Mouse (Mus musculus) B cell, adult 2 months (primary cell): ENCODE data around the gene Szrd1.
A peak's percentile ranks its signal among the peaks of the same experiment; 100 is the strongest.

ENCODE experiments used
- DNase-seq, 2 experiments: peaks; one replicate each; pipeline ENCODE4 v3.0.0; 2022

Gene Szrd1

DNA sequence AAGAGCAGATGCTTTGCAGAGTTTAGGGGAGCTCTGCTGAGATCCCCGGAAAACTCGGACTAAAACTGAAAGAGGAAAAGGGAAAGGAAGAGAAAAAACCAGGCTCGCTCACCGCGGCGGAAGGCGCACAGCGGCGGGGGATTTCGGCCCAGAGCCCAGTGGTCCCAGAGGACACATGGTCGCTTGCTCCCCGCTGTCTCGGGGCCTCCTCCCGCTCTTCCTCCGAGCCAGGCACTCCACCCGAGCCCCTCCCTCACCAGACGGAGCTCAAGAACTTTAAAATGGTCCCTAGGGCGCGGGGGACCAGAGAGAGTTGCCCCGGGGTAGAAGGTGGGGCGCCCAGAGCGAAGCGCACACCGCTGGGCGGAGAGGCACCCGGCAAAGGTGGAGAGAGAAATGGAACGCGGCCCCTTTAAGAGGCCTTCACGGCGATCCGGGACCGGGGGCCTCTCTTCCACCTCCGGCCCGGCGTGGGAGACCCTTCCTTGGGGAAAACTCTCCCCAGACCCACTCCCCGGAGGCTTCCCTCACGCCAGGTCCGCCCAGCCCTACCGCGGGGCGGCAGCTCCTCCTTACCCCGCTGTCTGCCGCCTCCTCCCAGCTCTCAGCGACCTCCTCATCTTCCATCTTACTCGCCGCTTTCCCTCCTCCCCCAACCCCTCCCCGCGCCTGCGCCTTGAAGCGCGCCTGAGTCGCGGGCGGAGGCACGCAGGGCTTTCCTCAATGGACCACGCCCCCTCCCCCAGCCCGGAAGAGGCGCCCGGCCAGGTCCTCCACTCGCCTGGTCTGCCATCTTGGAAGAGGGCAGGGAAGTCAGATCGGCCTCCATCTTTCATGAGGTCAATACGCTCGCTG is at the start of gene Szrd1:
Gene Szrd1, minus strand, starts transcription at position 660 of the 855 bp plus-strand sequence.
- peak; percentile 98 to 99 for DNase-seq

DNA sequence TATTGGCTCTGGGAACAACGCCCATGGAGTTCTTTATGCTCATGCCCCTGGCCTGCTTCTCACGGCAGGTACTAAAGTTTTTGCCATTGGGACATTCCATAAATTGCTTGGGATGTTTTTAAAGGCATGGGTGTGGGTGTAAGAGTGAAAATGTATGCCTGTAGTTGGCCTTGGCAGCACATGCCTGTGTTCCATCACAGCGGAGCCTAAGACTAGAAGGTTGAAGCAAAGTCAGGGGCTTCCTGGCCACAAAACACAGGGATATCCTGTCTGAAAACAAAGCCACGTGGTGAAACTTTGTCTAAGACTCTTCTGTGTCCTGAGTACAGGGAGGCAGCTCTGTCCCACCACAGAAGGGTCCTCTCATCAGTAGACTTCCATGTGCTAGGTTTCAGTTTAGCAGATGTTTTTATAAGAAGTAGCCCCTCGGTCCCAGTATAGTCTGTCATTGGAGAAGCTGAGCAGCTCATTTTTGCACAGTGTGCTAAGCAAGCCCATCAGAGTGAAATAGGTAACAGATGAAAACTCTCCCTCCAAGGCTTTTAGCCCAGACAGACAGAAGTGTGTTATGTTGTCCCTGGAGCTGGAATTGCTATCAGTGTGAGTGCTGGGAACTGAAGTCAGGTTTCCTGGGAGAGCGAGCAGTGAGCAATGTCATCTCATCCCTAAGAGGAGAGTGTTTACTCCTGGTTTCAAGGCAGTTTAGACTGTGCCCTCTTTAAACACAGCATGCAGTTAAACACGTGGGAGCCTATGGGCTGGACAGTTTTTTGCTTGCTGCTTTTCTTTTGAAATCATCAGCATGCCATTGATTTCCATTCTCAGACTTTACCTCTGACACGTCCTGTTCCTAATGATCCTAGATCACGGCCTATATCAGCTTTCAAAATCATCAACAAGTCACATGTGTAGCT is 47.6 kb upstream of the Szrd1 start:
- no peak for DNase-seq

DNA sequence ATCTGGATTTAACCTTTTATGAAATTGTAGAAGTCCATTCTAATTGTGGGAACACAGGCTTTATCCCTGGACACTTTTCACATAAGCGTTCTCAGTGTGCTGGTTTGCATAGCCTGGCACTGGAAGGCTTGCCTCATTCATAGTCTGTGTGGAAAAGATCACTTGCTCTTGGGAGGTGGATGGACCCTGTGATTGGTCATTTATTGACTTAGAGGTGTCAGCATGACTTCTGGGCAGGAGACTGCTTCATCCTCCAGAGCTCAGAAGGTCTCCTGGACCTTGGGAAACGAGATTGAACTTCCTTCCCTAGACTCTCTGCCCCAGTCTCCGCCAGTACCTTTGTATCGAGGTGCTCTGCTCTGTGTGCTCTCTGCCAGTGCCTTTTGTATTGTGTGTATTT is 44.9 kb upstream of the Szrd1 start:
- DNase-seq = no peak

DNA sequence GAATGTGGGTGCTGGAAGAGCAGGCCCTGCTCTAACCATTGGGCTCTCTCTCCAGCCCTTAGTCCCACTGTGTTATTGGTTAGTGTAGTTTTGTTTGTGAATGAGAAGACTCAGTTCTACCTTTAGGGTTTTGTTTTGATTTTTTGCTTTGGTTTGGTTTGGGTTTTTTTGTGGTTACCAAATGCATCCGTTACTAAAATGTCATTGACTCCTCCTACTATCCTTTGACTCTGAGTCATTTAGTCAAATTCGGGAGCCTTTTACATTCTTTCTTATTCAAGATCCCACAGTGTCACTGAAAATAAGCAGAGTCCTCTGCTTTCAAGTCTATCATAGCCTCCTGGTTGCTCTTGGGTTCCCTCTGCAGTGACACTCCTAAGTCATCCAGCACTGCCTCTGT is 44.4 kb upstream of the Szrd1 start:
- DNase-seq = no peak

DNA sequence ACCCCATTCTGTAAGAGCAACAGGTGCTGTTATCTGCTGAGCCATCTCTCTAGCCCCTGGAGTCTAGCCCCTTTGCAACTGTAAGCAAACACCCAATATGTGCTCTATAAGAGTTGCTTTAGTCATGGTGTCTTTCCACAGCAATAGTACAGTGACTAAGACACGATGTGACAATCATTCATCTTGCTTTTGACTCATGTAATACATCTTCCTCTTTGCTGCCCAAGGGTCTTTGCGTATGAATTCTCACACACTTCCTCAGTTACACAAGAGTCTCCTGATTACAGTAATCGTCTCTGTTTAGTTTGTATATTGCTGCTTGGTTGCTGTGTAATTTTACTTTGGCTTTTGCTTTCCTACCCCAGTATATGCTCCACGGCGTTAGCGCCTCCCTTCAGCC is 42.4 kb upstream of the Szrd1 start:
- no peak for DNase-seq

DNA sequence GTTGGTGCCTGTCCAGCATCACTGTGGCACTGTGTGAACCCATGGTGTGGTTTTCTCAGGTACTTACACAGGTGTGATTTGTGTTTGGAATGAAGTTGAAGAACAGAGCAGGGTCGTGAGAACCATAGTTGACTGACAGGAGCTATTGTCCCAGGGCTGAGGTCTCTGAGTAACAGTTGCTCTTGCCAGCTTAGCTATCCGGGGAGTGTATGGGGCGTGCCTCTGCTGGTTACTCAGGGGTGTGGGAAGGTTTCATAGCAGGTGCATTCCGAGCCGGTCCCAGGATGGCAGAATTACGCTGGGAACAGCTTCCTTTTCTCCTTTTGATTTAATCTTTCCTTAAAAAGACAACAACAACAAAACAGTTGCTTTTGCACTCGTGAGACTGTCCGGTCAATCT is 41.3 kb upstream of the Szrd1 start:
- no peak for DNase-seq

DNA sequence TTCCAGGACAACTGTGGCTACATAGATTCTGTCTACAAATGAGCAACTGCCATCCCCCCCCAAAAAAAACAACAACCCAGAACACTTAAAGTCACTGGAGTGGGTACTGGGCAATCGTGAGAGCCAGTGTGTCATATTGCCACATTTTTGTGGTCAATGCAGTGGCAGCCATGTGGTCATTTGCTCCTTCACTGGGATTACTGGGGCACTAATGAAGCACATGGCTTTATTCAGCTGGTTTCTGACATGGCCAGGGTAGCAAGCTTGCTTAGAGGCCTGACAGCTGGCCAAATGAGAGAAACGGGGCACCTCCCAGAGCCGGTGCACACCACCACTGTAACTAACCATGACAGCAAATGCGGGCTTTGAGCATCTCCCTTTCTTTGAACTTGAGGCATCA is 38.9 kb upstream of the Szrd1 start:
- DNase-seq = no peak

DNA sequence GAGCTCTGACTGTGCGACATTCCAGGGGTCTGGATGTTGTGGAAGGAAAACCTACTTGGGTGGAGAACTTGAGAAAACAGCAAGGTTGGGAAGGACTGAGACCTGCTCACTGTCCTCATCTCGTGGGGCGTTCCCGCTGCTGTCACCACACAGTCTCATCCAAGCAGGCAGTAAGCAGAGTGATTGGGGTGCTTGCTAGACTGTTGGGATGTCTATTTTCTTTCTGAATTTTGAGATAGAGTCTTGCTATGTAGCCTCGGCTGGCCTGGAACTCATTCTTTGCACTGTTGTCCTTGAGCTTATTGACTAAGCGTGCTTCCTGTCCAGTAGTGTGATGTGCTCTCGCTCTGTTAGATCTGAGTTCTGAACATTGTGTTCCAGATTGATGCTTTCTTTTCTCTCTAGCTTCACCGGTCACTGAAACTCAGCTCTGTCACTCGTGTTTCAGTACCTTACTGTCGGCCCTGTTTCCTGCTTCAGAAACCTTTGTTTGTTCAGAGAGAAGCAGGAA is 36.8 kb upstream of the Szrd1 start:
- no peak for DNase-seq

DNA sequence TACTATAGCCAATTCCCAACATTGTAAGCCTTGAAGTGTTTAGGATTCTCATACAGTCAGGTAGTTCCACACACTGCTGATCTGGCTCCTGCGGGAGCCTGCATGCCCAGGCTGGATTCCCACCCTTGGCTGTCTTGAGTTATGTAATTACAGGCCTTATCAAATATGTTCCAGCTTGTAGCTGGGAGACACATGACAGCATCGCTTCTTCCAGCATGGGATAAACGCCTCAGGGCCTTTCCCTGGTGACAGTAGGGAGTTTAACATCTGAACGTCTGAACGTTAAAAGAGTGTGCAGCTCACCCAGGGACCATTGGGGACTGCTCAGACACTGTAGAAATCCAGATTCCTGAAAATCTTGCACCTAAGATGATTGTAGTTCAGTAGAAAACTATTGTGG is 36.2 kb upstream of the Szrd1 start:
- DNase-seq = no peak

DNA sequence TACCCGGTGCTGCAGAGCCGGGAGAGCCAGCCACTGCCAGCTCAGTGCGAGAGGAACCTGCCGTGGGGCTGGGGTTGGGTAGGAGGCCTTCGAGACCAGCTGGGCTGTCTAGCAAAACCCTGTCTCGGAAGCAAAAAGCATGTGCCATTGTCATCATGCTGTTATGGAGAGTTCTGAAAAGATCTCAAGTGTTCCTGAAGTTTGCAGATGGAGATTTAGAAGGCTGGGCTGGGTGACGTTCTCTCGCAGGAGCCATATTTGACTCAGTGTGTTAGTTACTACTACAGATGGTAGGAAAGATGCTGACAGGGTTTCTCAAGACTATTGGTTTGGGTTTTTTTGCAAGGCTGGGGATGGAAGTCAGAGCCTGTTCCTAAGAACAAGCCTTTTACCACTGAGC is 32.5 kb upstream of the Szrd1 start:
- DNase-seq = no peak

DNA sequence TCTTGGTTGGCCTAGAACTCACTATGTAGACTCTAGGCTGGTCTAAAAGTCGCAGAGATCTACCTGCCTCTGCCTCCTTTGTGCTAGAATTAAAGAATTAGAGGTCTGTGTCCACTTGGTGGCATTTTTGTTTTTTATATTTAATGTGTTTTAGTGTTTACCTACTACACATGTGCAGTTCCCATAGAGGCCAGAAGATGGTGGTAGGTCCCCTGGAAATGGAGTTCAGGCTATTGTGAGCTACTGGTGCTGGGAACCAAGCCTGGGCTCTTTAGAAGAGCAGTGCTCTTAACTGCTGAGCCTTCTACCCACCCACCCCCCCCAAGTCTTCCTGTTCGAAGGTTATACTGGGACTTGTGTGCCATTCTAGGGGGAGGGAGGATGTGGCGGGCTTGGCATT is 27.6 kb upstream of the Szrd1 start:
- no peak for DNase-seq

DNA sequence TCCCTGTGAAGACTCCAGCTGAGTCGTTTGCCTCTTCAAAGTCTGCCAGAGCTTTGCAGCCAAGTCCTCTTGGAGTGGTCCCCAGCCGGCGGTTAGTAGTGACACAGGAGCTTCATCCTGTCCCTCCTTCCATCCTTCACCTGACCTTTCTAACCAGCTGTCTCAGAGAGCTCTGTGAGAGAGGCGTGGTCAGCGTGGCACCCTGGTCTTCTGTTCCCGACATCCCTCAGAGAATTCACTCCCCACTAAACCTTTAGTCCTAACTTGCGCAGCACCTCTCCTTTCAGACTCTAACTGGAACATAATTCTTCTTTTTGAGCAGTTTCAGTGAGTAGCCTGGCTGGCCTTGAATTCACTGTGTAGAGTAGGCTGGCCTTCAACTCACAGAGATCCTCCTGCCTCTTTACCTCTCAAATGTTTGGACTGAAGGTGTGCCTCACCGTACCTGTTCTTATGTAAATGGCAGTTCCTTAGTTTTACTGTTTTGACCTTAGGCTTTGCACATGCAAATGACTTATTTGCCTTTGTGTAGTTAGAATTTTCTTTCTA is 26.2 kb upstream of the Szrd1 start:
- DNase-seq = no peak

DNA sequence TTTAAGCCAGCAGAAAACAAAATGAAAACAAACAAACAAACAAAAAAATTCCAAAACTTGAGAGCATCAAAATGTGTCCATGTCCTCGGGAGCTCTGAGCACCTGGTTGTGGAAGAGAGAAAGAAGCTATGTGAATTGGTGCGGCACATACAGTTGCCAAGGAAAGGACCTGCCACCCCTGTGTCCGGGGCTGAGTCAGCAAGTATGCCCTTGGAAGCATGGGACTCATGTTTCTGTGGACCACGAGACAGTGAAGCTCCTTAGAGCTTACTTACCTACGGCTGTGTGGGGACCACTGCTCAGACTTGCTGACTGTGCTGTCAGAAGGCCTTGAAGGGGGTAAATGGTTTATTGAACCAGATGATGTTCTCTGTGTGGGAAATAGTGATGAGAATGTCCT is 24.2 kb upstream of the Szrd1 start:
- no peak for DNase-seq

DNA sequence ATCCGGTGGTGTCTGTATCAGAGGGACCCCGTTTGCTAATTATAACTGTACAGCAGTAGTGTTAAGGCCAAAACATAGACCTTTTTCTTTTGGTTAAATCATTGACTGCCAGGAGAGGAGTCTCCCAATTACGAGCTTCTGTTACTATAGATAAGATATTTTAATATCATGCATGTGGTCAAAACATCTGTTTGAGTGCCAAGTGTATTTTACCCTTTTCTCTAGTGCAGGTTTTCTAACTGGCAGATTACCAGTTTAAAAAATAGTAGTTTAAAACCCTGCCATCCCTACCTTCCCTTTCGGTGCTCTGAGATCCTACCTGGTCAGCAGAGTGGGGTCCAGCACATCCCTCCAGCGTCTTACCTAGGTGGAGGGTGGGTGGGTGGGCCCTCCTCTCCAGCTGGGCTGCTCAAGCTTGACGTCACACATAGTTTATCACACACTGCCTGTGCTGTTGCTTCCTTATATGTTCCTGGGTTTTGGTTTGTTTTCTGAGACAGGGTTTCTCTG is 22.2 kb upstream of the Szrd1 start:
- DNase-seq = no peak

DNA sequence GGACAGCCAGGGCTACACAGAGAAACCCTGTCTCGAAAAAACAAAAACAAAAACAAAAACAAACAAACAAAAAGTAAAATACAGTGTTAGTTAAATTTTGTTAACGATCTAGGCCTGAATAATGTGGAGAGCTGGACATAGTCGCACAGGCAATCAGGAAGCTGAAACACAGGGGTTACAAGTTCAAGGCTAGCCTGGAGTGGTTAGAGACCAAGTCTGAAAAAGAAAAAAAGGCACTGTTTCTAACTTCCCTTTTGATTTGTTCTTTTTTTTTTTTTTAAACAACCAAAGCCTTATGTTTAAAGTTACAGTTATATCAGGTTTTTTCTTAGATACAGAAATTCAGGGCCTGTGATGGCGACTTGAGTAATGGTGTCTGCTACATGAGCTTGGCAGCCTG is 20.6 kb upstream of the Szrd1 start:
- DNase-seq = no peak

DNA sequence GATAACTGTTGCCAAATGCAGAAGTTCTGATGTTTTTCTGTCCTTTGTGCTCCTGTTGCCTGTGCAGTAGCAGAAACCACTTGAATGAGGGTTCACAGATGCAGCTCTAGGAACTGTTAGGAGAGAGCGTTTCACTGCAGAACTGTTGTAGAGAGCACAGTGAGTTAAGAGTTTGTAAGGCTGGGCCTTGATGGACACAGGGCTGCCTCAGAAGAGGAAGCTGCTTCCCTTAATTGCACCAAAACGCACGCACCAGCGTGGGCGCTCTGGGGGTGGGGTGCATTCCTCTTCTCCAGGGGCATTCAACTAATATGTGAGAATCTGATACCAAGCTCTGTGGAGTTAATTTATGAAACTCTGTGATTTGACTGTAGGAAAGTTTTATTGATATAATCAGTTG is 20.1 kb upstream of the Szrd1 start:
- DNase-seq = no peak

DNA sequence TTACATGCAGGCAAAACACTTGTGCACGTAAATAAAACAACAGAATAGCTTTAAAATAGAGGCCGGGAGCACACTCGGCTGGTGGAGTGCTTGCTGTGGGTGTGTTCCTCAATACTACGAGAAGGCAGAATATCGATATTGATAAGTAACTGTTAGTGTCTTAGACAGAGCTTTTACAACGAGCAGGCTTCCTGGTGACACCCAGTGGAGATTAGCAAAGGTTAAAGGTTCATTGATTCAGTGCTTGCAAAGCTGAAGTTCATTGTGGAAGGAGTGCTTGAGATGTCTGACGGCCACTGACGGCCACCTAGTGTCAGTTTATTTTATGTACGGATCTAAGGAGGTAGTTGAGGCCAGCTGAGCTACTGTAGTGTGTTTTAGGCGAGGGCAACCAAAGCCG is 19.5 kb upstream of the Szrd1 start:
- no peak for DNase-seq

DNA sequence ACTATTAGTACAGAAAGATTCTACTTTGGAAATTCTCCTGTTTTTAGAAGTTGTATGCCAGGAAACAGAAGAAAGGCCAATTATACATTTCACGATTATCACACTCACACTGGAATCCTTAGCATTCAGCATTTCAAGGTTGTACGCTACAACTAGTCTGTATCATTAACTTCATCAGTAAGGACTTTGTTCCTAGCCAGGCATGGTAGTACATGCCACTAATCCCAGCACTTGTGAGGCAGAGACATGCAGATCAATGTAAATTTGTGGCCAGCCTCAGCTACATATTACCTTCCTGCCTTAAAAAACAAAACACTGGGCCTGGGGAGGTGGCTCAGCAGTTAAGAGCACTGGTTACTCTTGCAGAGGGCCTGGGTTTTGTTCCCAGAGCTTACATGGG is 19.0 kb upstream of the Szrd1 start:
- DNase-seq = no peak

DNA sequence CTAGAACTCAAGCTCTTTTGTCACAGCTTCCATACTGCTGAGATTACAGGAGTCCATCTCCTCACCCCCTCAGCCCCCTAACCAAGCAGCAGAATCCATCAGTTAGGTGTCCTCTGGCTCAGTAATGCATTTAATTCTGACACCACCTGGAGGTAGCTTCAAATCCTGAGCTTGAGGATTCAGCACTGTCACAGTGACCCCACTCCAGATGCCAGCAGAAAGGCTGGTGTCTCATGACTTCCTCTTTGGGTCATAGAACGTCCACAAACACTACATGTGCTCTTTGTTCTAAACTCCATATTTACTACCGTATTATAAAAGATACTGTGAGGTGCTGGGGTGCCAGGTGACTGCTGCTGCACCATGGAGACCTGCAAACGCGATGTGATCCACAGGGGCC is 17.9 kb upstream of the Szrd1 start:
- DNase-seq = no peak

DNA sequence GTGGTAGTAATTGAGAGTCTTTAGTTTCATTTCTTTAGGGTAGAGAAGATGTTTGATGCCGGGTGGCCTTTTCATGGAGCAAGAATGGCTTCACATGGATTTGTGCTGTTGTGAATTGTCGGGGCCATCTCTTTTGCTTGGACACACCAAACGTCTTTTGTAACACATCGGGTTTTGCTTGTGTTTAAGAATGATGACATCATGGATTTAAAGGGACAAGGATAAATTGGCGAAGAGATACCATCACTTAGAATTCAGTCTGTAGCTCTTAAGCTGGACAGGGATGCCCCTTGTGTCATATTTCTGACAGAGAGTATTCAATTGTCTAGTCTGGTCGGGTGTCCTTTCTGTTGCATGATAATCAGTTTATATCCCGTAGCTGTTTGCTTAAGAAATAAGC is 9.5 kb upstream of the Szrd1 start:
- DNase-seq = no peak

DNA sequence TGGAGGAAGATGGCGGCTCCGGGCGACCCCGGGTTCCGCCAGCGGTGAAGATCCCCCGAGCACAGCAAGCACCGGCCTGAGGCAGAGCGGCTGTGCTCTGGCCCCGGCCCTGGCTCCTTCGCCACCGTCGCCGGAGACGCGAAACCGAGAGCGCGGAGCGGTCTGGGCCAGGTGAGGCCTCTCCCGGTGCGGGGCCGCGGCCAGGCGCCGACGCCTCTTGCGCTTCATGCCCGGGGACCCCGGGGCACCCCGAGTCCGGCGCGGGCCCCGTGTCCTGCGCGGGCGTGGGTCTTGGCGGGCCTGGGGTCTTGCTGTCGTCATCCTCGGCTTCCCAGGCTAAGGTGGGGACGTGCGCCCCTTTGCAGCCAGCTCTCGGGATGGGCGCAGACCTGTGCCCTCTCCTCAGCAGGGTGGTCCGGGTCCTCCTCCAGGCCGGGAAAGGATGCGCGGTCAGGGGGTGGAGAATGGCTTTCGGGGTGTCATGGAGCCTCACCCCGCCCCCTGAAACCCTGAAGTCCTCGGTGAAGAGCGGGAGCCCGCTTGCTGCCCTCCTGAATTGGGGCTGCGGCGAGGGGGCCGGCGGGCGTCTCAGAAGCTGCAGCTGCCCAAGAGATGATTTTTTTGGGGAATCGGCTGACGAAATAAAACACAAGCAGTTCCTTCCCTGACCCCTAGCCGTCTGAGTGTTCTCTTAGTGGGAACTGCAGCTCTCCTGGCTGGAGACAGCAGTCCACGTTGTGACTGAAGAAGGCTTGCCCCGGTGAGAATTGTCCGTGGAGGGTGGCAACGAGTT is 8.6 kb upstream of the Szrd1 start:
- peak; percentile 50 for DNase-seq
